Mouse (Mus musculus): ENCODE measurements around the gene Bglap3. TPM values are rescaled to one million over a fixed set of nuclear protein-coding genes. Genes with fewer than 3 reads are reported as not detected.

Gene Bglap3
- polyA plus RNA-seq, 1 experiment = 0.08 TPM

- TF ChIP-seq POLR2A (IDR thresholded peaks at IDR 0.05; ENCODE audit: borderline replicate concordance, extremely low read depth, insufficient read depth, insufficient read length, poor library complexity, severe bottlenecking) = no peak
- no peak for TF ChIP-seq CTCF (IDR thresholded peaks at IDR 0.05; ENCODE audit: borderline replicate concordance, extremely low read depth, insufficient read depth, insufficient read length)
- DNase-seq (ENCODE audit: low read depth) = no peak
These were observed 34.2 kb downstream of the Bglap3 start for GRCm38 (mm10) chr3:88338316-88338715.

GRCm38 (mm10) chr3:88337367-88338020, 35.0 kb downstream of the Bglap3 start:
- TF ChIP-seq POLR2A (IDR thresholded peaks at IDR 0.05; ENCODE audit: borderline replicate concordance, extremely low read depth, insufficient read depth, insufficient read length, poor library complexity, severe bottlenecking) (no peak), CTCF (IDR thresholded peaks at IDR 0.05; ENCODE audit: borderline replicate concordance, extremely low read depth, insufficient read depth, insufficient read length) (no peak)
- DNase-seq (ENCODE audit: low read depth) = no peak

- no peak for TF ChIP-seq CTCF (IDR thresholded peaks at IDR 0.05; ENCODE audit: borderline replicate concordance, extremely low read depth, insufficient read depth, insufficient read length)
- peak; percentile 97 for TF ChIP-seq POLR2A (IDR thresholded peaks at IDR 0.05; ENCODE audit: borderline replicate concordance, extremely low read depth, insufficient read depth, insufficient read length, poor library complexity, severe bottlenecking)
- DNase-seq (ENCODE audit: low read depth) = peak; percentile 98
These were observed 36.2 kb downstream of the Bglap3 start, which contains the start of the genes Tmem79 and Smg5 for GRCm38 (mm10) chr3:88336058-88337013. TSS of gene Tmem79 (minus strand) at chr3:88336148. TSS of gene Smg5 (plus strand) at chr3:88336260.

- no peak for DNase-seq (ENCODE audit: low read depth)
- TF ChIP-seq POLR2A (IDR thresholded peaks at IDR 0.05; ENCODE audit: borderline replicate concordance, extremely low read depth, insufficient read depth, insufficient read length, poor library complexity, severe bottlenecking) = no peak
- no peak for TF ChIP-seq CTCF (IDR thresholded peaks at IDR 0.05; ENCODE audit: borderline replicate concordance, extremely low read depth, insufficient read depth, insufficient read length)
These were observed 37.0 kb downstream of the Bglap3 start for GRCm38 (mm10) chr3:88335436-88336053.

- DNase-seq (ENCODE audit: low read depth) = no peak
- no peak for TF ChIP-seq POLR2A (IDR thresholded peaks at IDR 0.05; ENCODE audit: borderline replicate concordance, extremely low read depth, insufficient read depth, insufficient read length, poor library complexity, severe bottlenecking)
- TF ChIP-seq CTCF (IDR thresholded peaks at IDR 0.05; ENCODE audit: borderline replicate concordance, extremely low read depth, insufficient read depth, insufficient read length) = no peak
These were observed 37.6 kb downstream of the Bglap3 start for GRCm38 (mm10) chr3:88334902-88335435.

- DNase-seq (ENCODE audit: low read depth) = no peak
- TF ChIP-seq POLR2A (IDR thresholded peaks at IDR 0.05; ENCODE audit: borderline replicate concordance, extremely low read depth, insufficient read depth, insufficient read length, poor library complexity, severe bottlenecking) (no peak), CTCF (IDR thresholded peaks at IDR 0.05; ENCODE audit: borderline replicate concordance, extremely low read depth, insufficient read depth, insufficient read length) (no peak)
These were observed 38.4 kb downstream of the Bglap3 start for GRCm38 (mm10) chr3:88334029-88334658.

GRCm38 (mm10) chr3:88331282-88331681, 41.3 kb downstream of the Bglap3 start:
- TF ChIP-seq POLR2A (IDR thresholded peaks at IDR 0.05; ENCODE audit: borderline replicate concordance, extremely low read depth, insufficient read depth, insufficient read length, poor library complexity, severe bottlenecking) (no peak), CTCF (IDR thresholded peaks at IDR 0.05; ENCODE audit: borderline replicate concordance, extremely low read depth, insufficient read depth, insufficient read length) (peak; percentile 56; the same call in 1 of the 2 replicates)
- DNase-seq (ENCODE audit: low read depth) = peak; percentile 12

GRCm38 (mm10) chr3:88328956-88329355, 43.6 kb downstream of the Bglap3 start:
- TF ChIP-seq CTCF (IDR thresholded peaks at IDR 0.05; ENCODE audit: borderline replicate concordance, extremely low read depth, insufficient read depth, insufficient read length) (no peak), POLR2A (IDR thresholded peaks at IDR 0.05; ENCODE audit: borderline replicate concordance, extremely low read depth, insufficient read depth, insufficient read length, poor library complexity, severe bottlenecking) (no peak)
- no peak for DNase-seq (ENCODE audit: low read depth)

- DNase-seq (ENCODE audit: low read depth) = peak; percentile 88
- no peak for TF ChIP-seq CTCF (IDR thresholded peaks at IDR 0.05; ENCODE audit: borderline replicate concordance, extremely low read depth, insufficient read depth, insufficient read length)
- peak; percentile 13; the same call in 1 of the 2 replicates for TF ChIP-seq POLR2A (IDR thresholded peaks at IDR 0.05; ENCODE audit: borderline replicate concordance, extremely low read depth, insufficient read depth, insufficient read length, poor library complexity, severe bottlenecking)
These were observed 47.6 kb downstream of the Bglap3 start, which contains the start of gene Glmp for GRCm38 (mm10) chr3:88324951-88325405. TSS of gene Glmp (plus strand) at chr3:88325023.

Other genes with a start within 250 kb of the Bglap3 start
- gene Mef2d, start 230.4 kb downstream of the Bglap3 start, polyA plus RNA-seq (2012; rRNA removed) = 46.2 and 54.8 TPM in 2 replicates
- gene Rhbg, start 118.0 kb downstream of the Bglap3 start, polyA plus RNA-seq (2012; rRNA removed) = 0.45 and 0.73 TPM in 2 replicates
- 0.11 TPM in 1 of 2 replicates, not detected in the other for gene Gm38392, start 85.5 kb downstream of the Bglap3 start, polyA plus RNA-seq (2012; rRNA removed)
- 3.0 and 3.6 TPM in 2 replicates for gene Tsacc, start 75.7 kb downstream of the Bglap3 start, polyA plus RNA-seq (2012; rRNA removed)
- gene Cct3, start 75.6 kb downstream of the Bglap3 start, polyA plus RNA-seq (2012; rRNA removed) = 337 and 373 TPM in 2 replicates
- gene Glmp, start 47.7 kb downstream of the Bglap3 start, polyA plus RNA-seq (2012; rRNA removed) = 65.4 and 74.5 TPM in 2 replicates
- gene Tmem79, start 36.6 kb downstream of the Bglap3 start, polyA plus RNA-seq (2012; rRNA removed) = 1.7 and 1.8 TPM in 2 replicates
- gene Smg5, start 36.5 kb downstream of the Bglap3 start, polyA plus RNA-seq (2012; rRNA removed) = 108 and 120 TPM in 2 replicates
- 1.7 and 2.4 TPM in 2 replicates for gene Paqr6, start 8.2 kb downstream of the Bglap3 start, polyA plus RNA-seq (2012; rRNA removed)
- 1.2 TPM in 1 of 2 replicates, not detected in the other for gene Bglap2, start 6.0 kb upstream of the Bglap3 start, polyA plus RNA-seq (2012; rRNA removed)
- gene Bglap, start 11.7 kb upstream of the Bglap3 start, polyA plus RNA-seq (2012; rRNA removed) = 0.30 and 0.63 TPM in 2 replicates
- 35.5 and 60.7 TPM in 2 replicates for gene Pmf1, start 37.6 kb upstream of the Bglap3 start, polyA plus RNA-seq (2012; rRNA removed)
- gene Slc25a44, start 52.4 kb upstream of the Bglap3 start, polyA plus RNA-seq (2012; rRNA removed) = 39.6 and 41.6 TPM in 2 replicates
- gene Sema4a, start 88.4 kb upstream of the Bglap3 start, polyA plus RNA-seq (2012; rRNA removed) = 57.1 and 57.6 TPM in 2 replicates
- 33.2 and 39.5 TPM in 2 replicates for gene Lmna, start 137.2 kb upstream of the Bglap3 start, polyA plus RNA-seq (2012; rRNA removed)
- 93.2 and 103 TPM in 2 replicates for gene Mex3a, start 159.7 kb upstream of the Bglap3 start, polyA plus RNA-seq (2012; rRNA removed)
- gene Rab25, start 175.6 kb upstream of the Bglap3 start, polyA plus RNA-seq (2012; rRNA removed) = 1.7 and 2.4 TPM in 2 replicates
- 121 and 122 TPM in 2 replicates for gene Lamtor2, start 180.3 kb upstream of the Bglap3 start, polyA plus RNA-seq (2012; rRNA removed)
- 108 and 113 TPM in 2 replicates for gene Ubqln4, start 181.0 kb upstream of the Bglap3 start, polyA plus RNA-seq (2012; rRNA removed)
- 170 and 185 TPM in 2 replicates for gene Ssr2, start 203.1 kb upstream of the Bglap3 start, polyA plus RNA-seq (2012; rRNA removed)
- gene Arhgef2, start 233.2 kb upstream of the Bglap3 start, polyA plus RNA-seq (2012; rRNA removed) = 106 and 137 TPM in 2 replicates